Mouse (Mus musculus): Measurements from ENCODE around the gene Vps37b. TPM values are rescaled to one million over a fixed set of nuclear protein-coding genes. Genes with fewer than 3 reads are reported as not detected.

The Vps37b gene
- total RNA-seq, 2 experiments from 2014 or later: 97.2 to 127 TPM

- no peak for DNase-seq (ENCODE audit: low spot score in 2 of 2)
These were observed 27.5 kb downstream of the Vps37b start for GRCm38 (mm10) chr5:124004356-124005150.

GRCm38 (mm10) chr5:124003375-124003774, 28.7 kb downstream of the Vps37b start:
- DNase-seq (ENCODE audit: low spot score in 2 of 2): no peak

GRCm38 (mm10) chr5:124002876-124003275, 29.2 kb downstream of the Vps37b start:
- DNase-seq (ENCODE audit: low spot score in 2 of 2): no peak

GRCm38 (mm10) chr5:124001274-124001673, 30.8 kb downstream of the Vps37b start:
- no peak for DNase-seq (ENCODE audit: low spot score in 2 of 2)

- DNase-seq (ENCODE audit: low spot score in 2 of 2): peak; percentile 89 to 94
These were observed 31.2 kb downstream of the Vps37b start for GRCm38 (mm10) chr5:124000824-124001223.

- no peak for DNase-seq (ENCODE audit: low spot score in 2 of 2)
These were observed 33.7 kb downstream of the Vps37b start for GRCm38 (mm10) chr5:123998370-123998769.

GRCm38 (mm10) chr5:123997811-123998210, 34.3 kb downstream of the Vps37b start:
- DNase-seq (ENCODE audit: low spot score in 2 of 2): no peak

GRCm38 (mm10) chr5:123997211-123997751, 34.8 kb downstream of the Vps37b start:
- no peak for DNase-seq (ENCODE audit: low spot score in 2 of 2)

- no peak for DNase-seq (ENCODE audit: low spot score in 2 of 2)
These were observed 35.4 kb downstream of the Vps37b start for GRCm38 (mm10) chr5:123996695-123997094.

GRCm38 (mm10) chr5:123996194-123996593, 35.9 kb downstream of the Vps37b start:
- no peak for DNase-seq (ENCODE audit: low spot score in 2 of 2)

GRCm38 (mm10) chr5:123995388-123995787, 36.7 kb downstream of the Vps37b start:
- no peak for DNase-seq (ENCODE audit: low spot score in 2 of 2)

GRCm38 (mm10) chr5:123994468-123994867, 37.6 kb downstream of the Vps37b start:
- no peak for DNase-seq (ENCODE audit: low spot score in 2 of 2)

GRCm38 (mm10) chr5:123993263-123994036, 38.6 kb downstream of the Vps37b start:
- no peak for DNase-seq (ENCODE audit: low spot score in 2 of 2)

- DNase-seq (ENCODE audit: low spot score in 2 of 2): peak; percentile 80 to 89
These were observed 39.3 kb downstream of the Vps37b start for GRCm38 (mm10) chr5:123992794-123993193.

- no peak for DNase-seq (ENCODE audit: low spot score in 2 of 2)
These were observed 39.9 kb downstream of the Vps37b start for GRCm38 (mm10) chr5:123992193-123992637.

GRCm38 (mm10) chr5:123991321-123991720, 40.7 kb downstream of the Vps37b start:
- DNase-seq (ENCODE audit: low spot score in 2 of 2): no peak

- DNase-seq (ENCODE audit: low spot score in 2 of 2): no peak
These were observed 41.9 kb downstream of the Vps37b start for GRCm38 (mm10) chr5:123989941-123990885.

GRCm38 (mm10) chr5:123987511-123987910, 44.6 kb downstream of the Vps37b start:
- no peak for DNase-seq (ENCODE audit: low spot score in 2 of 2)

GRCm38 (mm10) chr5:123986925-123987324, 45.1 kb downstream of the Vps37b start:
- DNase-seq (ENCODE audit: low spot score in 2 of 2): no peak

GRCm38 (mm10) chr5:123985434-123985833, 46.6 kb downstream of the Vps37b start:
- DNase-seq (ENCODE audit: low spot score in 2 of 2): no peak

GRCm38 (mm10) chr5:123982838-123983237, 49.2 kb downstream of the Vps37b start:
- DNase-seq (ENCODE audit: low spot score in 2 of 2): no peak
